Mouse (Mus musculus) adrenal gland, postnatal 10 days (tissue): ENCODE measurements around the gene Kmt2d. TPM values are rescaled to one million over a fixed set of nuclear protein-coding genes. Genes with fewer than 3 reads are reported as not detected.
A peak's percentile ranks its signal among the peaks of the same experiment; 100 is the strongest.

Experiments used
- DNase-seq: peaks from one replicate; pipeline ENCODE4 v3.0.0; 2021; ENCODE audit warnings: mixed read lengths
- total RNA-seq, 2 experiments: library from RNA; stranded (reverse); gene quantifications; 2 replicates each; pipeline ENCODE4 v1.2.3; 2021

The Kmt2d gene
- total RNA-seq, 2 experiments from 2014 or later: 47.5 to 64.2 TPM

DNA sequence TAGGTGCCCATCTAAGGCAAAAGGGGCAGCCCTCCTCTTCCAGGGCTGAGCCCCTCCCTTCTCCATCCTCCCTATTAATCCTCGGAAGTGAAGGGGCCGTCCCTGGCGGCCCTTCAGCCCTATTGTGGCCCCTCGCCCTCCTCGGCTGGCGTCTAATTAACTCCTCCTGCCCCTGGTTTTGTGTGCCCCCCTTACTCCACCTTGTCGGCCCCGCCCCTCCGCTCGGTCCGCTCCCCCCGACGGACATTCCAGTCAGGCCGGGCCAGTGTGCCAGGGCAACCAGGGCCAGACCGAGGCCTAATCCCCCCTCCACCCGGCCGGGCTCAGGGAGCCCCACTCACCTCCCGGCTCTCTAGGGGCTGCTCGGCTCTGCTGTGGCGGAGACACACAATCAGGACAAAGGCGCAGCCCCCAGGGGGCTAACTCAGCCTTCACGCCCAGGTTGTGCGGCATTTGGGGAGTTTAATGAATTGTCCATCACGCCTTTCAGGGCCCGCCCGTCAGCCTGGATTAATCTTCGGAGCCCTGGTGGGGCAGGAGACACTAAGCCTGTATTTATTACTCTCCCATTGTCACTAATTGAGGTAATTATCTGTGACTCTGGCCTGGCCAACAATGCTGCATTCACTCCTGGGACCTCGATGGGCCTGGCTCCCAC is 73.0 kb downstream of the Kmt2d start:
- no peak for DNase-seq

DNA sequence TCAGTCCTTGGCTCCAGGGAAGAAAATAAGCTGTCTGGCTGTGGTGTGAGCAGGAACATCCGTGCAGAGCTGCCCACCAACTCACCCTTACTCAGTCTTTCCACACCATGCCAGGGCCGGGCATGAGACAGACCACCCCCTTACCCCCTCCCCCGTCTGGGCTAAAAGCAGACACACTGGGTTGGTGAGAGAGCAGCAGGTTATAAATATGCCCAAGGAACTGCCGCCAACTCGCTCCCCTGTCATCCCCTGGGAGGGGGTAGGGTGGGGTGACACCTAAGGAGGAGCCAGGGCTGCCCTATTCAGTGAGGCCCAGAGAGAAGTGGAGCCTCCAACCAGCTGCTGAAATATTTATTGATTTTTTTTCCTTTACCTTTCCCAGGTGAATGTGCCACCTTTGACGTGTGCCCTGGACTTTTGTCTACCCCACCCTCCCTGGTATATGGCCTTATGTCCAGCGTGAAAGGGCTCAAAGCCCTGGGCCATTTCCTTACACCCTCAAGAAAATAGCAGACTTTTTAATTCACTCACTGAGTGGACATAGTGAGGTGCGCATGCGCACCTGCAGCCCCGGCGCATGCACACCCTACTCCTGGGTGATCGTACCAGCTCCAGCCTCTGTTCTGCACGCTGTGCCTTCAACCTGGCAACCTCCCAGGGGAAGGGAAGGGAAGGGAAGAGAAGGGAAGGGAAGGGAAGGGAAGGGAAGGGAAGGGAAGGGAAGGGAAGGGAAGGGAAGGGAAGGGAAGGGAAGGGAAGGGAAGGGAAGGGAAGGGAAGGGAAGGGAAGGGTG is 74.0 kb downstream of the Kmt2d start:
- peak; percentile 26 for DNase-seq

DNA sequence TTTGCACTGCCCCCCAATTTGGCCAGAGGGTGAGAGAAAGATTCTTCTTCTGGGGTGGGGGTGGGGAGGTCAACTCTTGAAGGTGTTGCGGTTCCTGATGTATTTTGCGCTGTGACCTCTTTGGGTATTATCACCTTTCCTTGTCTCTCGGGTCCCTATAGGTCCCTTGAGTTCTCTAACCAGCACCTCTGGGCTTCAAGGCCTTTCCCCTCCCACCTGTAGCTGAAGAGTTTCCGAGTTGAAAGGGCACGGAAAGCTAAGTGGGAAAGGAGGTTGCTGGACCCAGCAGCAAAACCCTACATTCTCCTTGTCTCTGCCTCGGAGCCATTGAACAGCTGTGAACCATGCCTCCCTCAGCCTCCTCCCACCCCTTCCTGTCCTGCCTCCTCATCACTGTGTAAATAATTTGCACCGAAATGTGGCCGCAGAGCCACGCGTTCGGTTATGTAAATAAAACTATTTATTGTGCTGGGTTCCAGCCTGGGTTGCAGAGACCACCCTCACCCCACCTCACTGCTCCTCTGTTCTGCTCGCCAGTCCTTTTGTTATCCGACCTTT is 77.8 kb downstream of the Kmt2d start:
- DNase-seq: no peak

DNA sequence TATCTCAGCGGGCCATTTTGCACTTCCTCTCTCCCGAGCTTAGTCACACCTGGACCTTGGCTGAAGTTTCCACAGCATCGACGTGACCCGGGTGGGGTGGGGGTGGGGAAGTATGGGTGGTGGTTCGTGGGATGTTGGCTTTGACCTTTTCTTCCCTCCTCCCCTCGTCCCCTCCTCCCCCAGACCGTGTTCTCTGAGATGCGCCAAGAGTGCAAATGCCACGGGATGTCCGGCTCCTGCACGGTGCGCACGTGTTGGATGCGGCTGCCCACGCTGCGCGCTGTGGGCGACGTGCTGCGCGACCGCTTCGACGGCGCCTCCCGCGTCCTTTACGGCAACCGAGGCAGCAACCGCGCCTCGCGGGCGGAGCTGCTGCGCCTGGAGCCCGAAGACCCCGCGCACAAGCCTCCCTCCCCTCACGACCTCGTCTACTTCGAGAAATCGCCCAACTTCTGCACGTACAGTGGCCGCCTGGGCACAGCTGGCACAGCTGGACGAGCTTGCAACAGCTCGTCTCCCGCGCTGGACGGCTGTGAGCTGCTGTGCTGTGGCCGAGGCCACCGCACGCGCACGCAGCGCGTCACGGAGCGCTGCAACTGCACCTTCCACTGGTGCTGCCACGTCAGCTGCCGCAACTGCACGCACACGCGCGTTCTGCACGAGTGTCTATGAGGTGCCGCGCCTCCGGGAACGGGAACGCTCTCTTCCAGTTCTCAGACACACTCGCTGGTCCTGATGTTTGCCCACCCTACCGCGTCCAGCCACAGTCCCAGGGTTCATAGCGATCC is 78.6 kb downstream of the Kmt2d start:
- no peak for DNase-seq

DNA sequence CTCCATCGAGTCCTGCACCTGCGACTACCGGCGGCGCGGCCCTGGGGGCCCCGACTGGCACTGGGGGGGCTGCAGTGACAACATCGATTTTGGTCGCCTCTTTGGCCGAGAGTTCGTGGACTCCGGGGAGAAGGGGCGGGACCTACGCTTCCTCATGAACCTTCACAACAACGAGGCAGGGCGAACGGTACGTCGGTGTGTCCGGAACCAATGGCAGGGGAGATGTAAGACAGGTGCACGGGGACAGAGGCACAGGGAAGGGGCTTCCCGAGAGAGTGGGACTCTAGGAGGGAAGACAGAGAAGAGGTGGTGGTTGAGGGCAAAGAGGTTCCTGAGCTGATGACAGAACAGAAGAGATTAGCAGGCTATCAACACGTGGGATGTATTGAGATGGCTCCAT is 79.2 kb downstream of the Kmt2d start:
- DNase-seq: no peak

GRCm38 (mm10) chr15:98791221-98791620 is 79.8 kb downstream of the Kmt2d start:
- no peak for DNase-seq

DNA sequence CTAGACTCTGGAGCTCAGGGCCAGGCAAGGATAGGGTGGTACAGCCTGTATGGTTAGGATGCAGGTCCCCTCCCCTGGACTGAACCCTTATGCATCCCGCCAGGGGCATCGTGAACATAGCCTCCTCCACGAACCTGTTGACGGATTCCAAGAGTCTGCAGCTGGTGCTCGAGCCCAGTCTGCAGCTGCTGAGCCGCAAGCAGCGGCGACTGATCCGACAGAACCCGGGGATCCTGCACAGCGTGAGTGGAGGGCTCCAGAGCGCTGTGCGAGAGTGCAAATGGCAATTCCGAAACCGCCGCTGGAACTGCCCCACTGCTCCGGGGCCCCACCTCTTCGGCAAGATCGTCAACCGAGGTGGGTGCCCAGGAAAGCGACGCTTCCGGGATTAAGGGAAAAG is 80.2 kb downstream of the Kmt2d start:
- no peak for DNase-seq

DNA sequence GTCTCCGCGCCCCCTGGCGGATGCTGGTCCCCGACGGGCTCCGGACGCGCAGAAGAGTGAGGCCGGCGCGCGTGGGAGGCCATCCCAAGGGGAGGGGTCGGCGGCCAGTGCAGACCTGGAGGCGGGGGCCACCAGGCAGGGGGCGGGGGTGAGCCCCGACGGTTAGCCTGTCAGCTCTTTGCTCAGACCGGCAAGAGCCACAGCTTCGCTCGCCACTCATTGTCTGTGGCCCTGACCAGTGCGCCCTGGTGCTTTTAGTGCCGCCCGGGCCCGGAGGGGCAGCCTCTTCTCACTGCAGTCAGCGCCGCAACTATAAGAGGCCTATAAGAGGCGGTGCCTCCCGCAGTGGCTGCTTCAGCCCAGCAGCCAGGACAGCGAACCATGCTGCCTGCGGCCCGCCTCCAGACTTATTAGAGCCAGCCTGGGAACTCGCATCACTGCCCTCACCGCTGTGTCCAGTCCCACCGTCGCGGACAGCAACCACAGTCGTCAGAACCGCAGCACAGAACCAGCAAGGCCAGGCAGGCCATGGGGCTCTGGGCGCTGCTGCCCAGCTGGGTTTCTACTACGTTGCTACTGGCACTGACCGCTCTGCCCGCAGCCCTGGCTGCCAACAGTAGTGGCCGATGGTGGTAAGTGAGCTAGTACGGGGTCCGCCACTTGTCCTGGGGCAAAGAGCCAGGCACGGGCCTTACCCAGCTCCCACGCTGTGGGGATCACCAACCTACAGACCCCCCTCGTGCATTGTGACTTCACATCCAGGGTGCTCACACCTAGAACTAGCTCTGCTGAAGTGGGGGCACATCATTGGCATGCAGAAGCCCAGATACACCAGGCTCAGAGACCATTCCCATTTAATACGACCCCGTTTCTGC is 81.1 kb downstream of the Kmt2d start, which contains the start of gene Wnt1:
TSS of gene Wnt1 (plus strand) at position 197 of the 875 bp plus-strand sequence.
- peak; percentile 77 for DNase-seq

- DNase-seq: peak; percentile 14
Observed at GRCm38 (mm10) chr15:98788972-98789660, 81.9 kb downstream of the Kmt2d start.

DNA sequence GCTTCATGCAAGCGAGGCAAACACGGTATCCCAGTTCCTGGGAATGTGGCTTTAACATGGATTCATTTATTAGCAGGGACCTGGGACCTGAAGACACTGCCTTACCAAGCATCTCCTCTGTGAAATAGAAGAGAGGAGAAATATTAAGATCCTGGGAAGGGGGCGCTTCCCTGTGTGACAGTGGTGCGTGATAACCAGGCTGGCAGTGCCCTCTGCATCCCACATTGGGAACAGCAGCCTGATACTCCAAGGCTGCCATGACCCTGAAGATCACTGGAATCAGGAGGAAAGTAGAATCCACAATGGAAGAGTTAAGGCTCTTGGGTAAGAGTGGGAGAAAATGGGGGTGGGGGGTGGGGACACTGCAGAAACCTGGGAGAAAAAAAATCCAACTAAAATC is 83.1 kb downstream of the Kmt2d start:
- DNase-seq: peak; percentile 19

GRCm38 (mm10) chr15:98785744-98786143 is 85.3 kb downstream of the Kmt2d start:
- no peak for DNase-seq

Other genes with a start within 250 kb of the Kmt2d start
- 10 to 100 TPM; 12.6 to 18.8 TPM for gene Cacnb3, start 240.4 kb downstream of the Kmt2d start, total RNA-seq
- 10 to 100 TPM; 55.5 to 72.4 TPM for gene Ddx23, start 208.3 kb downstream of the Kmt2d start, total RNA-seq
- 1 to 10 TPM; 1.9 to 2.3 TPM for gene Rnd1, start 193.7 kb downstream of the Kmt2d start, total RNA-seq
- gene Ccdc65, start 163.0 kb downstream of the Kmt2d start, total RNA-seq: under 1 TPM; 0.61 to 0.63 TPM
- gene Fkbp11, start 143.0 kb downstream of the Kmt2d start, total RNA-seq: 10 to 100 TPM in 1 of 2 experiments, 1 to 10 TPM in 1; 8.8 to 11.9 TPM
- 10 to 100 TPM; 92.4 to 94.7 TPM for gene Arf3, start 108.0 kb downstream of the Kmt2d start, total RNA-seq
- 1 to 10 TPM in 1 of 2 experiments, under 1 TPM in 1; 0.96 to 1.1 TPM for gene Wnt10b, start 93.1 kb downstream of the Kmt2d start, total RNA-seq
- gene Wnt1, start 81.3 kb downstream of the Kmt2d start, total RNA-seq: under 1 TPM in 1 of 2 experiments, not detected in 1; 0.12 TPM
- under 1 TPM; 0.09 to 0.21 TPM for gene Ddn, start 61.7 kb downstream of the Kmt2d start, total RNA-seq
- gene Prkag1, start 39.7 kb downstream of the Kmt2d start, total RNA-seq: 10 to 100 TPM; 65.7 to 71.5 TPM
- 1 to 10 TPM; 2.6 to 4.5 TPM for gene Rhebl1, start 23.3 kb upstream of the Kmt2d start, total RNA-seq
- gene Dhh, start 27.3 kb upstream of the Kmt2d start, total RNA-seq: 1 to 10 TPM; 2.6 to 3.2 TPM
- 10 to 100 TPM; 17.7 to 27.7 TPM for gene Lmbr1l, start 47.0 kb upstream of the Kmt2d start, total RNA-seq
- 100 to 1,000 TPM; 329 to 414 TPM for gene Tuba1b, start 63.4 kb upstream of the Kmt2d start, total RNA-seq
- not detected for gene Gm49450, start 82.3 kb upstream of the Kmt2d start, total RNA-seq
- gene Tuba1a, start 82.5 kb upstream of the Kmt2d start, total RNA-seq: 100 to 1,000 TPM; 202 to 313 TPM
- gene Tuba1c, start 158.7 kb upstream of the Kmt2d start, total RNA-seq: 100 to 1,000 TPM; 144 to 176 TPM
- gene Prph, start 184.0 kb upstream of the Kmt2d start, total RNA-seq: 10 to 100 TPM; 24.0 to 59.0 TPM
- 1 to 10 TPM; 8.2 to 9.8 TPM for gene Troap, start 203.4 kb upstream of the Kmt2d start, total RNA-seq
- under 1 TPM in 1 of 2 experiments, not detected in 1; 0.18 TPM for gene C1ql4, start 216.6 kb upstream of the Kmt2d start, total RNA-seq
- 10 to 100 TPM; 15.0 to 21.8 TPM for gene Dnajc22, start 222.0 kb upstream of the Kmt2d start, total RNA-seq